Mouse (Mus musculus): ENCODE measurements at regions not wholly inside any gene's neighbourhood (a gene's known extent, or its start where the extent isn't known, plus 50 kb on each side); places are given as distances from the start of the nearest gene placed in this dataset.

DNA sequence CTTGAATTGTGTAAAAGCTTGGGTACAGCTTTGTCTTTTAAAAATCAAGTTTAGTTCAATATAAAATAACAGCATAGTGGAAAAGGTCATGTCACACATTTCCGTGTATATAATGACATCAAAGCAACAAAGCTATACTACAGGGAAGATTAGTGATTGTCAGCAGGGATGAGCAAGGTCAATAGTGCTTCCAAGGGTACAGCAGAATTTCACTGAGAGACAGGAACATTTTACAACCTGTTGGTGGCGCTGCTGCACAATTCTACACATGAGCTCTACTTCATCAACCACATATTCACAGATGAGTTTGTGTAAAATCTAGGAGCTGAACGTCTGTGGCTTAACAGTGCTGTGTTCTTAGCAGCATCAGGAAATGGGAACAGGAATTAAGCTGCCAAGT lies 74.3 kb upstream of the A2m start:
- no peak for DNase-seq

DNA sequence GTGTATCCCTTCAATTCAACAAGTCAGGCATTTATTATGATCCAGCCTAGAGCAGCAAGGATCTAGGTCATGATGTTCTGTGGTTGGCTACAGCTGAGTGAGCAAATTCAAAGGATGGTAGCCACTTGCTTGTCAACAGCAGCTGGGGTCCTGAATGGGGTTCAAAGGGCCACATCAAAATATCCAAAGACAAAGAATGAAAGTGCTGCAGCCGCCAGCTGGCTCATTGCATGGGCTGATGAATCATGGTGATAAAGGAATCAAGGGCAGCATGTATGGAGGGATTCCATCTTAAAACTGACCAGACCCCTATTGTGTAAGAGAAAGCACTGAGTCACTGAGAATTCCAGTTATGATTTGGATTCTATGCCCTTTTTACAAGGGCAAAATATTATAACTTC lies 74.8 kb upstream of the A2m start:
- no peak for DNase-seq

DNA sequence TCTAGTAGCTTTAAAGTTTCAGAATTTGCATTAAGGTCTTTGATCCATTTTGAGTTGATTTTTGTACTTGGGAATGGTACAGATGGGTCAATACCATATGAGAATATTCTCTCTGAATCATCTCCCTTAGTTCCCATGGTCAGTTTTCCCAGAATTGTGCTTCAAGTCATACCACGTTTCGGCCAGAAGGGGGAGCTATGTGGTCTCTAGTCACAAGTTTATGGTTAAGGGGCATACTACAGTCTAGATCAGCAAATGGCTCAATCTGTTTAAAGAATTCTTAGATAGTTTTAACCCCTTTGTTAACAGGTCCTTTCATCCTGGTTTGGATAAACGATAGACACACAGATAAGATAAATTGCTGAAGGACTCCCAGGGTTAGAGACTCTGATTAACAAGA lies 78.7 kb upstream of the A2m start:
- no peak for DNase-seq

DNA sequence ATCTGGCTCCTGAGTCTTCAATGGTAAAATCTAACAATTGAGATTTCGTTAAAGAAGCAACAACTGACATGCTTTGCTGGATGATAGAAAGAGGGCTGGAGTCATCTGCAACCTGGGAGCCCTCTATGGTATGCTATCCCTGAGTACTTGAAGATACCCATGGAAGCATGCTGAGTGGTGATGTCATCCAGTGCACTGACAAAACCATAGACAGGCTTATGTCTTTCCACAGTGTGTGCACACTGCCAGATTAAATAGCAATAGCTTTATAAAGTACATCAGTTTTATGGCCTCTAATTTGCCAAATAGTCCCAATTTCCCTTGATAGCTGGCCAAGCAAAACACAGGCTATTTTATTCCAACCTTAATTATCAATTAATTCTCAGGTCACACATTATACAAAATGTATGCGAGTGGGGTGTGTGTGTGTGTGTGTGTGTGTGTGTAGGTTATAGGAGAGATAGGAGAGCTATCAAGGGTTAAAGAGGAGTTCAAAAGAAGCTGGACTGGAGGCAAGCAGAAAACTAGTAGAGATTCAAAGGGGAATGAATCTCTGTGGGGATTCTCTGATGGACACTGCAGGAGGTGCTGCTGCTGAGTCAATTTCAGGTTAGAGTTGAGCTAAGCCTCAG lies 80.1 kb upstream of the Iqsec3 start:
- DNase-seq: no peak

DNA sequence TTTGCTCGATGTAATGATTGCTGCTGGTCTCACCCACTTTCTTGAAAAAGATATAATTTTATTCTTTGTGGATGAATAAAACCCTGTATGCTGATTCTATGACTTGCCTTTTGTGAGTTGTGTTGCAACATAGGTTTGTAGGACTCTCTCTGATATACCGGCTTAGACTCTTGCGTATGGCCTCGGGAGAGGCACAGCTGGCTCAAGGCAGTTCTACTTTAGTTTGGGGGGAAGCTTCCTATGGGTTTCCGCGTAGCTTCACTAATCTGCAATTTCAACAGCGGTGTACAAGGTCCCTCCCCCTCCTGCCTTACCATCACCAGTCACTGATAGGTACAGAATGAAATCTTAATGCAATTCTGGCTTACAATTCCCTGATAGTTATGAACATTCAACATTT lies 60.0 kb upstream of the Iqsec3 start:
- peak; percentile 70 for DNase-seq

DNA sequence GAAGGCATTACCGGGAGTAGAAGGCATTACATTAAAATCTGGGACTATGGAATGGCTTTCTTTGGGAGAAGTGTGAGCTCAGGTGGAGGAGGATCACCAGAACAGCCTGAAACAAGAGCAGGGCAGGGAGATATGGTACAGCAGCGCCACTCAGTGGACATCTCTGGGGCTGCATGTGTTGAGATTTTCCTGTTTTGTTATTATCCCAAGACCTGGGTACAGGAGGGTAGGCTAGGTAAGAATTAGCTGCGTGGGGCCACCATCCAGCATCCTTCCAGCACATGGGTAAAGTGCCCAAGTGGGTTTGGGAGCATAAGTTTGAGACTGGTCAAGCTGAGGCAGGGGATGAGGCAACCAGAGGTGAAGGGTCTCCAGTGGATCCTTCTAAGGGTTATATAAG lies 59.4 kb upstream of the Iqsec3 start:
- DNase-seq: peak; percentile 86

DNA sequence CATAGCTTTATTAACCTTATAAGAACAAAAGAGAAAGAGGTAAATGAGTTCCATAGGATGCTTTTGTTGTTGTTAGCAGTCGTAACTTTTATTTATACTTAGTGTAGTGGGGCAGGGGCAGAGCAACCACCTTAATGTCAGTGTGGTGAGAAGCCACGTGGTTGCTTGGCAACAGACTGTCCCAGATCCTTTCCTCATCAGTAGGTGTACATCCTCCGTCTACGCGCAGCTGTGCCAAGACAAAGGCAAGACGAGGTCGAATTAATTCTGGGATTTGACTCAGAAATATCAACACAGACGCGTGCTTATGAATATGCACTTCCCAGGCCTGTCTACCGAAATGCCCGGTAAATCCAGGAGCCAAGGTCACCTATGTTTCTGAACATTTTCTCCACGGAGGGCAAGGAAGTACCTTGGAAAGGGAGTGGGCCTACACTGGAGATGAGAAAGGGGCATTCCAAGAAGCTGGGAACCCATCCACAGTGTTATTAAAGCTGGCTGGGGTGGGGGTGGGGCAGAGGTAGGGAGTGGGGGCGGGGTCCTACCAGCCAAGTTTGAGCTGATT lies 58.4 kb upstream of the Iqsec3 start:
- DNase-seq: peak; percentile 71

DNA sequence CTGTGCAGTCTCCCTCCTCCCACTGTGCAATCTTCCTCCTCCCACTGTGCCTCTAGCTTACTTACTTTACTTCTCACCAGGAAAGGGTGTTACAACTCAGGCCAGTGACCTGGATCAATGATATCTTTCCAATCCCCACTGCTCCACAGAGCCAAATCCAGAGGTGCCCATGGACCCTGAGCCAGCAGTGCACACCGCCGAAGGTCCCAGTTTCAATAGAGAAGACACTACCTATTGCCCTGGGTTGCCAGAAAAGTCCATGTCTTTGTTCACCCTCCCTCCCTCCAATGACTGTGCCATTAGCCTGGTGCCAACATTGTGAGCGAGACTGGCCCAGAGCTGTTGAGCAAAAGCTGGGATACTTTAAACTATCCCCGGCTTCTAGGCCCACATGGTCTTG lies 53.8 kb upstream of the Iqsec3 start:
- DNase-seq: peak; percentile 64

DNA sequence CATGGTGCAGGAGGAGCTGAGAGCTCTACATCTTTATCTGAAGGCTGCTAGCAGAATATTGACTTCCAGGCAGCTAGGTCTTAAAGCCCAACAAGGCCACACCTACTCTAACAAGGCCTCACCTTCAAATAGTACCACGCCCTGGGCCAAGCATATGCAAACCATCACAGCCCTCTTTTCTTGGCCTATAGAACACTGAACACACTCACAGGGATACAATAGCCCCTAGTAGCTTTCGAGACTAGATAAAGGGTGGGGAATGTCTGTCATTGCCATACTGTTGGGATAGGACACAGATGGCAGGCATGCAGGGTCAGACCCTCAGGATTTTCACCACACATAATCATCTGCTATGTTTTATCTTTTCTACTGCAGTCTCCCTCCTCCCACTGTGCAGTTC lies 52.6 kb upstream of the Iqsec3 start:
- peak; percentile 66 for DNase-seq

DNA sequence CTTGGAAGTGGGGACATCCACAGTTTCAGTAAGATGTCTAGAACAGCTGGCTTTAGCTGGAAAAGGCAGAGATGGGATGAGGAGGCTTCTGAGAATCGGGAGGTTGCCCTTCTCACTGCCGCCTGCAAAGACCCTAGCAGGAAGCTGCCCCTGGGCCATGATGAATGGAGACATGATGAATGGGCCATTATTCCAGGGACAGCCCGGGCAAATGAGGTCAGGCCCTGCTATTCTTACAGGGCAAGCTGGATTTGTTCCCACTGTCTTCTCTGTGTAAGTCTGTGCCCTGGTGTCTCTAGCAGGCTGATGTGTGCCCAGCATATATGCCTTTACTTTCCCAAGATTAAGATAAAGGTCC lies 51.1 kb upstream of the Iqsec3 start:
- no peak for DNase-seq

DNA sequence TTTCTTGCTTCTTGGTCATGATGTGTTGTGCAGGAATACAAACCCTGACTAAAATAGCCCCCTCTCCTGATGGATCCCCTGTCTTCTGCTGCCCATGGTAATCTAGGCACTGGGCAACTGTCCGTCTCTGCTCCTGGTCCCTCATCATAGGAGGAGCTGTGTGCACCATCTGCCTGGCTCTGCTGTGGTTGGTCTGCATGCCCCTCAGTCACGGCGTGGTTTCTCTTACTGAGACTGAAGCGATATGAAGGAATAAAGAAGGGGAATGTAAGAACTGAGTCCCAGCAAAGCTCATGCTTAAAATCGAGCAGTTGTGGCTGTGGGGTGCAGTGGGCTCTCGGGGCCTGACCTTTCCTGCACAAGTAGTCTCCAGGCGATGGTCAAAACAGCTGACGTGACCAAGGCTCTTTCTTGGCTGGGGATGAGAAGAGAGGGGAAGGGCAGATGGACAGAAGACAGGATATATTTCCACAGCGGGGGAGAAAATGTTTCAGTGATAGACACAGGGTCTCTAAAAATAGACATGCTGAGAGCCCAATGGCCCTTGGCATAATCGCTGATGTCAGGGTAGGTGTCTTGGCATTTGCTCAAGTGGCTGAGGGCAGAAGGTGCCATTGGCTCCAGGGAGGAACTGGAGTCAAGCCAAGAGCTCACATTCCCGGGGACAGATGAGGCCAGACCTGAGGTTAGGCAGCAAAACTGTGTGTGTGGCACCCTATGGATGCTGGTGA lies 50.6 kb upstream of the Iqsec3 start:
- DNase-seq: peak; percentile 96
